Mouse (Mus musculus) adrenal gland, adult 2 months (tissue): Measurements from ENCODE around the gene Ankrd34b. TPM values are rescaled to one million over a fixed set of nuclear protein-coding genes. Genes with fewer than 3 reads are reported as not detected.

Experiments
- polyA plus RNA-seq: library from polyadenylated mRNA; depleted of rRNA; stranded (reverse); fragments of >200 nt; gene quantifications from 2 replicates; pipeline ENCODE4 v1.2.3, GENCODE M21; 2012; rRNA removed
- total RNA-seq, 2 experiments: library from RNA; stranded (reverse); gene quantifications; 2 replicates each; pipeline ENCODE4 v1.2.3; 2021

The Ankrd34b gene
- total and polyA plus RNA-seq, 3 experiments = 0.38 to 1.4 (median 1.2) TPM

Other genes starting within 250 kb of the Ankrd34b start
- gene Gm20379, start 119.9 kb upstream of the Ankrd34b start, total RNA-seq = not detected
- not detected in 2 replicates for gene Gm20379, start 119.9 kb upstream of the Ankrd34b start, polyA plus RNA-seq
- 1 to 10 TPM; 2.3 to 2.9 TPM for gene Dhfr, start 71.2 kb upstream of the Ankrd34b start, total RNA-seq
- gene Dhfr, start 71.2 kb upstream of the Ankrd34b start, polyA plus RNA-seq = 0.83 and 1.1 TPM in 2 replicates
- 10 to 100 TPM; 17.9 to 21.6 TPM for gene Msh3, start 70.9 kb upstream of the Ankrd34b start, total RNA-seq
- 7.2 and 7.3 TPM in 2 replicates for gene Msh3, start 70.9 kb upstream of the Ankrd34b start, polyA plus RNA-seq
- 1 to 10 TPM; 6.1 to 6.2 TPM for gene Fam151b, start 58.1 kb downstream of the Ankrd34b start, total RNA-seq
- 1.2 and 2.3 TPM in 2 replicates for gene Fam151b, start 58.1 kb downstream of the Ankrd34b start, polyA plus RNA-seq
- 10 to 100 TPM; 22.1 to 25.1 TPM for gene Zfyve16, start 105.0 kb downstream of the Ankrd34b start, total RNA-seq
- 1.0 and 1.1 TPM in 2 replicates for gene Zfyve16, start 105.0 kb downstream of the Ankrd34b start, polyA plus RNA-seq
- gene Spz1, start 150.3 kb downstream of the Ankrd34b start, total RNA-seq = not detected
- gene Spz1, start 150.3 kb downstream of the Ankrd34b start, polyA plus RNA-seq = not detected in 2 replicates
- gene Serinc5, start 185.2 kb downstream of the Ankrd34b start, total RNA-seq = 100 to 1,000 TPM in 1 of 2 experiments, 10 to 100 TPM in 1; 39.4 to 119 TPM
- 20.0 and 38.6 TPM in 2 replicates for gene Serinc5, start 185.2 kb downstream of the Ankrd34b start, polyA plus RNA-seq